Mouse (Mus musculus): Measurements from ENCODE around the gene Col5a1. TPM values are rescaled to one million over a fixed set of nuclear protein-coding genes. Genes with fewer than 3 reads are reported as not detected.

Col5a1 gene
- total and polyA plus RNA-seq, 2 experiments from 2014 or later, result 8.0 to 23.6 TPM

DNA sequence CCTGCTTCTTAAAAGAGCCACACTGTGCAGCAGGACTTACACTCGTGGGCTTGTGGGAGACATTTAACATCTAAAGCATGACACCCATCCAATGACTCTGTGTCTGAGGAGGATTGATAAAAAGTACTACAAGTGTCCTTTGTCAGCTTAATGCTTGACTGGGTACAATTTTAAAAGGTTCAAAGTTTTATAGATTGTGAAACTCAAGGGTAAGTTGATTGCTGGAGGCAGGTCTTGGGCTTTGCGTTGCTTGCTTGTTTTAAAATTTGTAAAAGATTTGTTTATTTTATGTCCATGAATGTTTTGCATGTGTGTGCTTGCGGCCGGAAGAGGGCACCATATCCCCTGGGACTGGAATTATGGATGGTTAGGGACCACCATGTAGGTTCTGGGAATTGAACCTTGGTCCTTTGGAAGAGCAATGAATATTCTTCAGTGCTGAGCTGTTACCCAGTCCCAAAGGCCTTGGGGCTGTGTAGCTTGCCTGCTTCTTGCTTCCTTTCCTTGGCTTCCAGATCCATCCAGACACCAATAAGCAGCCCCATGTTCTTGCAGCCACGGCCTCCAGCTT, 178.9 kb downstream of the Col5a1 start:
- no peak for TF ChIP-seq CTCF (IDR thresholded peaks at IDR 0.05; ENCODE audit: low read depth)
- no peak overlapping the region for H3K27ac ChIP-seq
- no peak overlapping the region for H3K9ac ChIP-seq (replicated peaks; ENCODE audit: low read length)
- H3K4me2 ChIP-seq (ENCODE audit: low read depth, low read length), result no peak overlapping the region
- H3K9me3 ChIP-seq (ENCODE audit: low read length), result no peaks in the 10 kb centered on the region
- no peaks in the 10 kb centered on the region for H3K27me3 ChIP-seq (ENCODE audit: insufficient read depth, low read length)
- no peak for DNase-seq (ENCODE audit: low spot score)
- H3K36me3 ChIP-seq (ENCODE audit: insufficient read depth, low read length), result no peaks in the 10 kb centered on the region
- H3K4me3 ChIP-seq (ENCODE audit: low read length), result no peak overlapping the region
- H3K4me1 ChIP-seq (ENCODE audit: insufficient read depth, low read length), result peaks cover 7% of the 10 kb centered on the region
- WGBS, result 95% methylated on average over 5 of the region's 5 CpGs
- no peak for ATAC-seq

DNA sequence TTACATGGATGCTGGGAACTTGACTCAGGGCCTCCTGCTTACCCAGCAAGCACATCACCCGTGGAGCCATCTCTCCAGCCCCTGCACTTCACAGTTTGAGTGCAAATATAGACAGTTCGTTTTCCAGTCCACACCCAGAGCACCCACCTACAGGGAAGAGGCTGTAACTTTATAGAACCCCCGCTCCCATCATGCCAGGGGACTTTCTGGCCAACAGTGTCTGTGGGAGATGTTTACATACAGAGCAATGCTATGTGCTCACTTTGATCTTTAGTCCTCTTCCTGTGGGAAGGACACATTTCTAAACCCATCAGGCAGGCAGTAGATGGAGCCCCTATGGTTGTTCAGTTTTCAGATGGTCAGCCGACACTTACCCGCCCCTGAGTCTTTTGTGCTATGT, 180.5 kb downstream of the Col5a1 start:
- no peak overlapping the region for H3K4me3 ChIP-seq (ENCODE audit: low read length)
- no peak for TF ChIP-seq CTCF (IDR thresholded peaks at IDR 0.05; ENCODE audit: low read depth)
- DNase-seq (ENCODE audit: low spot score) (no peak), ATAC-seq (no peak)
- no peak overlapping the region for H3K4me2 ChIP-seq (ENCODE audit: low read depth, low read length)
- no peaks in the 10 kb centered on the region for H3K9me3 ChIP-seq (ENCODE audit: low read length)
- H3K4me1 ChIP-seq (ENCODE audit: insufficient read depth, low read length), result peaks cover 7% of the 10 kb centered on the region
- no peaks in the 10 kb centered on the region for H3K36me3 ChIP-seq (ENCODE audit: insufficient read depth, low read length)
- no peaks in the 10 kb centered on the region for H3K27me3 ChIP-seq (ENCODE audit: insufficient read depth, low read length)
- H3K9ac ChIP-seq (replicated peaks; ENCODE audit: low read length), result no peak overlapping the region
- no peak overlapping the region for H3K27ac ChIP-seq
- 62% methylated on average over 5 of the region's 5 CpGs for WGBS

DNA sequence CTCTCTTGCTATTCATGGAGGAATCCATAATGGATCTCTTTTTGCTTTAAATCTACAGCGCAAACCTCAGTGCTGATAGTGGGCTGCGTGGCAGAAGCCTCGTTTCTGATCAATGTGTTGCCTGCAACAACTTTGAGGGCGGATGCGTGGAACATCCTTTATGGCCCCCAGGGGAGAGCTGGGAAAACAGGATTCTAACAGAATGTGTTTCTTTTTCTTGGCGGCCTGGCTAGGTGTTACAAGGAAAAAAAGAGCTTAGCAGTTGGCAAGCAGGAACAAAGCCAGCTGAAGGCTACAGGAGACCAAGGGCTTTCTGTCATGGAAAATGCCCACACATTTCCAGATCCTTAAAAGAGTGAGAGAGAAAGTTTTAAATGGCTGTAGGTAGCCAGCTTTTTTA, 180.9 kb downstream of the Col5a1 start:
- 42% methylated on average over 6 of the region's 6 CpGs for WGBS

DNA sequence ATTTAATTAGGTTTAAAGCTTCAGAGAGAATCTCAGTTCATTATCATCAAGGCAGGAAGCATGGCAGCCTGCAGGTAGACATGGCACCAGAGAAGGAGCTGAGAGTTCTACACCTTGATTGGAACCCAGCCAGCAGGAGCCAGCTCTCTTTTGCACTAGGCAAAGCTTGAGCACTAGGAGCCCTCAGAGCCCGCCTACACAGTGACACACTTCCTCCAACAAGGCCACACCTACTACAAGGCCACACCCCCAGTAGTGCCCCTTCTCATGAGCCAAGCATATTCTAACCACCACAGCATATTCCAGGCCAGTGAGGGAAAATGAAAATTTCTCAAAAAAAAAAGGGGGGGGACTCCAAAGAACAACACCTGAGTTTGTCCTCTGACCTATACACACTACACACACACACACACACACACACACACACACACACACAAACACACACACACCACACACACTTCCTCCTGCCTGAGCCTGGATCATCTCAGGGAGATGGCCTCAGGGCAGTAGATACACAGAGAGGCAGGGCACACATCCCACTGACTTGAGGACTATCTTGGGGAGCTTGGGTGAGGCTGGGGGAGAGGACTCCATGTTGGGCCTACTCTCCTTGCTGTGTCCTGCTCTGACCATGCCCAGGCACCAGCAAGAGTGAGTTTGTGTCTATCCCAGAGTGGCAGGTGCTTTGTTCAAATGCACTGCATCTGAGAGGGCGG, 181.8 kb downstream of the Col5a1 start:
- no peak overlapping the region for H3K4me3 ChIP-seq (ENCODE audit: low read length)
- no peak overlapping the region for H3K4me2 ChIP-seq (ENCODE audit: low read depth, low read length)
- no peaks in the 10 kb centered on the region for H3K27me3 ChIP-seq (ENCODE audit: insufficient read depth, low read length)
- peaks cover 7% of the 10 kb centered on the region for H3K4me1 ChIP-seq (ENCODE audit: insufficient read depth, low read length)
- no peak overlapping the region for H3K9ac ChIP-seq (replicated peaks; ENCODE audit: low read length)
- ATAC-seq (peak; percentile 59), DNase-seq (ENCODE audit: low spot score) (peak; percentile 30)
- WGBS, result 65% methylated on average over 2 of the region's 2 CpGs
- peak overlapping the region; percentile 54; the same call in 1 of the 2 replicates for H3K27ac ChIP-seq
- TF ChIP-seq CTCF (IDR thresholded peaks at IDR 0.05; ENCODE audit: low read depth), result no peak
- no peaks in the 10 kb centered on the region for H3K9me3 ChIP-seq (ENCODE audit: low read length)
- no peaks in the 10 kb centered on the region for H3K36me3 ChIP-seq (ENCODE audit: insufficient read depth, low read length)

More for the DNA sequence above, 180.9 kb downstream of the Col5a1 start:
- Histone ChIP-seq H3K9me3 (ENCODE audit: low read length) (no peaks in the 10 kb centered on the region), H3K4me1 (ENCODE audit: insufficient read depth, low read length) (peaks cover 7% of the 10 kb centered on the region), H3K27ac (peak overlapping the region; percentile 54), H3K36me3 (ENCODE audit: insufficient read depth, low read length) (no peaks in the 10 kb centered on the region), H3K4me2 (ENCODE audit: low read depth, low read length) (no peak overlapping the region), H3K27me3 (ENCODE audit: insufficient read depth, low read length) (no peaks in the 10 kb centered on the region), H3K9ac (replicated peaks; ENCODE audit: low read length) (no peak overlapping the region), H3K4me3 (ENCODE audit: low read length) (no peak overlapping the region)
- TF ChIP-seq CTCF (IDR thresholded peaks at IDR 0.05; ENCODE audit: low read depth), result no peak
- ATAC-seq (no peak), DNase-seq (ENCODE audit: low spot score) (peak; percentile 57)

DNA sequence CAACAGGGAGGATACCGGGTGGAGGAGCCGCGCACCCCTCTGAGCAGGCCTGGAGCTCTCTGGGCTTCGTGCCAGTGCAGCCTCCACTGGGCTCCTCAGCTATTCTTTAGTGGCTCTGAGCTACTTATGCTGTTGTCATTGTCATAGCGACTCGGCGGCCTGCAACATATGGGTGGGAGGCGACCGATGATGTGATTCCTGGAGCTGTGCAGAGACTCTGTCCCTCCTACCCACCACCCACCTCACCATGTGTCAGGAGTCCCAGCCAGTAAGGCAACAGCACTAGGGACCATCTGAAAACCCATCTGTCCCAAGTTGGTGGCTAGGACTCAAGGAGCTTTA, 182.3 kb downstream of the Col5a1 start:
- ATAC-seq, result peak; percentile 81
- no peak for TF ChIP-seq CTCF (IDR thresholded peaks at IDR 0.05; ENCODE audit: low read depth)
- H3K4me1 ChIP-seq (ENCODE audit: insufficient read depth, low read length), result peaks cover 7% of the 10 kb centered on the region
- H3K9ac ChIP-seq (replicated peaks; ENCODE audit: low read length), result no peak overlapping the region
- peak; percentile 35 for DNase-seq (ENCODE audit: low spot score)
- no peak overlapping the region for H3K4me3 ChIP-seq (ENCODE audit: low read length)
- H3K27ac ChIP-seq, result no peak overlapping the region; the same call in 1 of the 2 replicates
- no peaks in the 10 kb centered on the region for H3K36me3 ChIP-seq (ENCODE audit: insufficient read depth, low read length)
- H3K27me3 ChIP-seq (ENCODE audit: insufficient read depth, low read length), result no peaks in the 10 kb centered on the region
- 22% methylated on average over 9 of the region's 9 CpGs for WGBS
- H3K9me3 ChIP-seq (ENCODE audit: low read length), result no peaks in the 10 kb centered on the region
- no peak overlapping the region for H3K4me2 ChIP-seq (ENCODE audit: low read depth, low read length)

DNA sequence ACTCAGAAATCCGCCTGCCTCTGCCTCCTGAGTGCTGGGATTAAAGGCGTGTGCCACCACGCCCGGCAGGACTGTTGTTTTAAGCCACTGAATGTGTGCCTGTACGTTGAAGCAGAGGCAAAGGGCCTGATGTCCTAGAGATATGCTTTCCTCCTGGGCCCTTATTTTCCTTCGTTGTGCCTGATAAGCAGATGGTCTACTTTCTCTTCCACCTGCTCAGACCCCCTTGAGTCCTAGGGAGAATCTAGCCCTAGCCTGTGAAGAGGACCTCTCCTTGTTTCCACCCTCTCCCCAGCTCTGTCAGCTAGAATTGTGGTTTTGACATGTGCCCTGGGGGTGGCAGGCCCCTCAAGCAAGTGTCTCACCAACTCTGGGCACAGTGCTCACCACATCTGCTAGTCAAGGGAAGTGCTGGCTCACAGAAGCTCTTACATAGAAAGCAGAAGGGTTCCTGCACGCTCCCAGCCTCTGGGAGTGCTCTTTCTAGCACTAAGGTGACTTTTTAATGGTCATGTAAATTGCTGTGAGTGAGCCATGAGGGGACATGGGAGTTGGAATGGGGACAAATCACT, 189.5 kb downstream of the Col5a1 start:
- no peaks in the 10 kb centered on the region for H3K36me3 ChIP-seq (ENCODE audit: insufficient read depth, low read length)
- no peak overlapping the region for H3K4me3 ChIP-seq (ENCODE audit: low read length)
- ATAC-seq (no peak), DNase-seq (ENCODE audit: low spot score) (no peak)
- no peaks in the 10 kb centered on the region for H3K9me3 ChIP-seq (ENCODE audit: low read length)
- H3K4me2 ChIP-seq (ENCODE audit: low read depth, low read length), result no peak overlapping the region
- WGBS, result 79% methylated on average over 7 of the region's 7 CpGs
- H3K27ac ChIP-seq, result no peak overlapping the region
- no peaks in the 10 kb centered on the region for H3K27me3 ChIP-seq (ENCODE audit: insufficient read depth, low read length)
- no peak for TF ChIP-seq CTCF (IDR thresholded peaks at IDR 0.05; ENCODE audit: low read depth)
- no peak overlapping the region for H3K9ac ChIP-seq (replicated peaks; ENCODE audit: low read length)
- no peaks in the 10 kb centered on the region for H3K4me1 ChIP-seq (ENCODE audit: insufficient read depth, low read length)

DNA sequence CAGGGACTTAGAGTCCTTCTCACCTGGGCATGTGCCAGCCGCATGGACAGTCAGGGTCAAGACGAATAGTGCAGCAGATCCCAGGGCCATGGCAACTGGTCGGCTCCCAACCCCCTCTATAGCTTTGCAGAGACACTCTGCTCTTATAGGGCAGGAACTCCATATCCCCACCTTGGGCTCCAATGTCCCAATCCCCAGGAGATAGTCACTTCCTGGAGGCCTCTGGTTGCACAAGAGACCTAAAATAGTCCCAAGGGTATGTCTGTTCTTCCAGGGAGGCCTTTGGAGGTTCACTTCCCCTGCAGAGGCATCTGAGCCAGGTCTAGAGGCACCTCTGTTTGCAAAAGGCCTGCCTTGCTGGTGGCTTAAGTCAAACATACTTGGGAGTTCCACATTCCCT, 198.5 kb downstream of the Col5a1 start, which contains the start of gene Fcnb:
Gene Fcnb (minus strand): TSS at position 118 of the 400 bp plus-strand sequence.
- no peaks in the 10 kb centered on the region for H3K36me3 ChIP-seq (ENCODE audit: insufficient read depth, low read length)
- DNase-seq (ENCODE audit: low spot score) (no peak), ATAC-seq (no peak)
- no peaks in the 10 kb centered on the region for H3K27me3 ChIP-seq (ENCODE audit: insufficient read depth, low read length)
- H3K27ac ChIP-seq, result no peak within 1 kb of the TSS
- TF ChIP-seq CTCF (IDR thresholded peaks at IDR 0.05; ENCODE audit: low read depth), result no peak
- H3K4me3 ChIP-seq (ENCODE audit: low read length), result no peak within 1 kb of the TSS
- no peak within 1 kb of the TSS for H3K9ac ChIP-seq (replicated peaks; ENCODE audit: low read length)
- H3K4me1 ChIP-seq (ENCODE audit: insufficient read depth, low read length), result no peaks in the 10 kb centered on the region
- H3K9me3 ChIP-seq (ENCODE audit: low read length), result no peaks in the 10 kb centered on the region
- H3K4me2 ChIP-seq (ENCODE audit: low read depth, low read length), result no peak within 1 kb of the TSS
- 80% methylated on average over 3 of the region's 3 CpGs for WGBS

Data from hindbrain, postnatal 0 days (tissue).